Mouse (Mus musculus) neutrophil, adult 5-6 weeks (primary cell): Measurements from ENCODE around the gene Gtf2ird1. TPM values are rescaled to one million over a fixed set of nuclear protein-coding genes. Genes with fewer than 3 reads are reported as not detected.
"Not testable (repeated sequence)": the region's sequence is repeated elsewhere in the genome, so short reads cannot be mapped to it uniquely, and the experiment has no call there.

Experiments used
- ATAC-seq: fragments of 151-379, 151-347 bp; 2 replicates; pipeline ENCODE4 v1.8.0; 2017; ENCODE audit warnings: mild to moderate bottlenecking, moderate TSS enrichment; ENCODE audit not compliant: insufficient number of reproducible peaks, poor library complexity, low FRiP score, severe bottlenecking; ENCODE audit errors: extremely low read depth
- total RNA-seq: library from RNA; stranded (forward); fragments of 200-1000 nt; gene quantifications from 2 replicates; pipeline ENCODE4 v1.2.3, GENCODE M21; 2017

The Gtf2ird1 gene
- total RNA-seq, 1 experiment from 2014 or later = not detected

DNA sequence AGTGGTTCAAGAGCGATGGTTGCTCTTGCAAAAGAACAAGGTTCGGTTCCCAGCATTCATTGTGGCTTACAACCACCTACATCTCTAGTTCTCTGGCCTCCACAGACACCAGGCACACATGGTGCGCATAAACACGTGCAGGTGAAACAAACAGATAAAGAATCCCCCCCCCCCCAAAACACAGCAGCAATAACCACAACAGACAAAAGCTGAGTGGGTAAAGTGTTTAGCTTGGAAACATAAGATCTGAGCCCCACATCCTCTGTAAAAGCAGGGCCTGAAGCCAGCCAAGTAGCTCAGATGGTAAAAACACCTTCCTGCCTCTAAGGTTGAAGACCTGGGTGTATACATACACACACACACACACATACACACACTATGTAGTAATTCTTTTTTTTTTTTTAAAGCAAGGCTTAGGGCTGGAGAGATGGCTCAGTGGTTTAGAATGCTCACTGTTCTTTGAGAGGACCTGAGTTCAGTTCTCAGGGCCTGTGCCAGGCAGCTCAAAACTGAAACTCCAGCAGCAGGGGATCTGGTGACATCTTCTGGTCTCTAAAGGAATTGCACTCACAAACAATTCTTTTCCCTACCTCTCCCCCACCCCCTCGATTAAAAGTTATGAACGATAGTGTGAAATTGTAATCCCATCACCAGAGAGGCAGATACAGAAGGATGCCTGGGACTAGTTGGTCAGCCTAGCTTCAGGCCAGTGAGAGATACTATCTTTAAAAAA is 83.4 kb downstream of the Gtf2ird1 start:
- ATAC-seq = no peak

DNA sequence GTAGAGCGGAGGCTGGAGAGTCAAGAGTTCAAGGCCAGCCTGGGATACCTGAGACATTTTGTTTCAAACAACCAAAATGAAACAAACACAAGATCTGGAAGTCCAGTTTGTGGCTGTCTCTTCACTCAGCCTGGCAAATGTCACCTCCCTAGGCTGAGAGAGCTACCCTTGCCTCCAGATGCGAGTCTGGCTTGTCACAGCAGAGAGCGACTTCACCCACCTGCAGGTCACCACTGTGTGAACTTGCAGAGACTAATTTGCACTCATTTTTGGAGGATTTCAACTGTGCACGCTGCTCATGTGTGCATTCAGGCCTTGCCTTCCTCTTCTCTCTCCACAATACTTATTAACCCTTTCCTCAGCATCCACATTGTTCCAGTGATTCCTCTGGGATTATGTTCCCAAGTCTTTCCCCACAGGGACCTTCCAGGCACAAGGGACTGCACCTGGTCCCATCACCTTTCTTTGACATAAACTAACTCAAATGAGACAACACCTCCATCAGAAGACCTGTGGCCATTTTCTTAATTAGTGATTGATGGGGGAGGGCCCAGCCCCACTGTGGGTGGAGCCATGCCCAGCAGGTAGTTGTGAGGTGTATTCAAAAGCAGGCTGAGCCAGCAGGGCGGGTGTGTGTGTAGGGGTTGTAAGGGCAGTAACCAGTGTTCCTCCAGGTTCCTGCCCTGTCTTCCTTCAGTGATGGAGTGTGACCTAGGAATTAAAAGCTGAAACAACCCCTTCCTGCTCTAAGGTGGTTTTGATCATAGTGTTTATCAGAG is 84.8 kb downstream of the Gtf2ird1 start:
- no peak for ATAC-seq

DNA sequence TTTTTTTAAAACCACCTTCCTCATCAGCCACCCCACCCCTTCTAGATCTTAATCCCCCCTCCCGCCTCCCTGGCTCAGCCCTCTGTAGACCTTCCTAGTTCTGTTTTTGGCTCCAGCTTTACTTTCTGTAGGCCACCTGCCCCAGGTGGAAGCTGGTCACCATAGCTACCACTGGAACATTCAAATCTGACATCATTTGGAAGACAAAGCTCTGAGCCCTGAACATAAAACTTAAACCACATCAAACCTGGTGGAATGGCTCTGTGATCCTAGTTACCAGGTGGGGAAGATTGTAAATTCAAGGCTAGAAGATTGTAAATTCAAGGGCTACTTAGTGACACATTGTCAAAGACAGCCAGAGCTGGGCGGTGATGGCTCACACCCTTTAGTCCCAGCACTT is 85.7 kb downstream of the Gtf2ird1 start:
- ATAC-seq = no peak

DNA sequence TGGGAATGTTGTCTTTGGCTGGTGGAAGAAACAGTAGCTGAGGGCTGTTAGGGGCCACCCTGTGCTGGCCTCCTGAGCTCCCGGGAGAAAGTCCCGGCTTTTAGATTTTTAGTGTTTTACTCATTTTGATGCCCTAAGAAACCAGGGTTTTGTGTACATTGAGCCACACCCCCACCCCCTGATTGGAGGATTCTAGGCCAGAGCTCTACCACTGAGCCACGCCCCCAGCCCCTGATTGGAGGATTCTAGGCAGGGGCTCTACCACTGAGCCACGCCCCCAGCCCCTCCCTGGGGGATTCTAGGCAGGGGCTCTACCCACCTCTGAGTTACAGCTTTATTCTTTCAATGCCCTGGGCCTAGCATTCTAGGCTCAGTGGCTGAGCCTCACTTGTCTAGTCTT is 97.4 kb downstream of the Gtf2ird1 start:
- no peak for ATAC-seq

DNA sequence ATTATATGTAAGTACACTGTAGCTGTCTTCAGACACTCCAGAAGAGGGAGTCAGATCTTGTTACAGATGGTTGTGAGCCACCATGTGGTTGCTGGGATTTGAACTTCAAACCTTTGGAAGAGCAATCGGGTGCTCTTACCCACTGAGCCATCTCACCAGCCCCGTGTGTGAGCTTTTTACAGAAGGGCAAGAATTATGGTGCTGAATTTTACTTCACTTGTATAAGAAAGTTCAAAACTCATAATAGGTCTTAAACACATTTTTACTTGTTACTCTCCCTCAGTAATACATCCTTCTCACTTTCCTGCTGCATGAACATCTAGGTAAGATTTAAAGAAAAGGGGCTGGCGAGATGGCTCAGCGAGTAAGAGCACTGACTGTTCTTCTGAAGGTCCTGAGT is 101.1 kb downstream of the Gtf2ird1 start:
- ATAC-seq = not testable (repeated sequence)

DNA sequence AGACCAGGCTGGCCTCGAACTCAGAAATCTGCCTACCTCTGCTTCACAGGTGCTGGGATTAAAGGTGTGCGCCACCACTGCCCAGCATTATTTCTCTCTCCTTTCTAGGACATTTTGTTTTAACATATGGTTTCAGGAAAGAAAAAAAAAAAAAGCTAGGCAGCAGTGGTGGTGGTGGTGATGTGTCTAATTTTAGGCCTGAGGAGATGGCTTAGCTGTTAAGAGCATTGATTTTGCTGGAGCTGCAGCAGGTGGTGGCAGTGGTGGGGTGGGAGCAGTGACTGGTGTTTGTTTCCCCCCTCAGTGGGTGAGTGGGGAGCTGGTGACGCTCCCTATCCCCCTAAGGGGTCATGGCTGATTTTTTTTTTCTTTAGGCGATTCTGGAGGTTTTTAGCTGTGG is 103.4 kb downstream of the Gtf2ird1 start:
- no peak for ATAC-seq

DNA sequence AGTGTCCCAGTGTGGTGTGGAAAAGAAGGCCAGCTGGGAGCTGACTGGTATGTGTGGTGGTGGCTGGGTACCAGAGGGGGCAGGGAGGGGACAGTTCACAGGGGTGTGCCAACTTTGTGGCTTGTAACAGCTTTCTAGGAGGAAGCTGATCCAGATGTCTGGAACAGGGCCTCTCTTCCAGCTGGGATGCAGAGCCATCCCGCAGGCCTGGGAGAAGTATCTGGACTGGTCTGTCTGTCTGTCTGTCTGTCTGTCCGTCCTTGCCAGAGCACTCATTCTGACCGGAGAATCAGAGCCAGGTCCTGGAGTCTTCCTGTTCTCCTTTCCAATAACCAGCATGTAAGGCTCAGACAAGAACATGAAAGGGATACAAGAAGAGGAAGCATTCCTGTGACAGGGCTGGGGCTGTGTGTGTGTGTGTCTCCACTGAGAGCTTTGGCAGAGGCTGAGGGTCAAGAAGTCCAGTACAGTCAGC is 104.0 kb downstream of the Gtf2ird1 start:
- no peak for ATAC-seq

DNA sequence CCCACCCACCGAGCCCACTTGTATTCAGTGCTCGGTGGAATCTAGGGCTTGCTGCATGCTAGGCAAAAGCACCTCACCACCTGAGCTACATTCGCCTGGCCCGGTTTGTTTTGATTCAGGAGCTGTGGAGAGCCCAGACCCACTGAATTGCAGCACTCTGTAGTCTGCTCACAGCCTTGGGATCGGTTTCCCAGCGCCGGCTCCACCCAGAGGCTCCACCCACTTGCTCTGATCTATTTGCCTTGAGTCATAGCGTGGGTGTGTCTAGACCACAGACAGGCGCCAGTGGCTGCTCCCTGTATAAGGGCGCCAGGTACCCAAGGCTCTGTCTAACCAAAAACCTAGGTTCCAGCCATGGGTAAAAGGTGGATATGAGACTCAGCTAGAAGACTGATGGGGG is 105.9 kb downstream of the Gtf2ird1 start:
- peak; percentile 53; the same call in 1 of the 2 replicates for ATAC-seq

DNA sequence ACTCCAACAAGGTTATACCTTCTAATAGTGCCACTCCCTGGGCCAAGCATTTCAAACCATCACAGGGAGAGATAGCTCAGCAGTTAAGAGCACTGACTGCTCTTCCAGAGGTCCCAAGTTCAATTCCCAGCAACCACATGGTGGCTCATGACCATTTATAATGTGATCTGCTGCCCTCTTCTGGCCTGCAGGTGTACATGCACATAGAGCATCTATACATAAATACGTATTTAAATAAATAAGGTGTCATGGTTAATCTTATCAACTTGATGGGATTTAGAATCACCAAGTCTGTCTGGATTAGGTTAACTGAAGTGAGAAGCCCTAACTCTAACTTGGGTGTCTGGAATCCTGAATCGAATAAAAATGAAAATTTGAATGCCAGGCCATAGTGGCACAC is 109.5 kb downstream of the Gtf2ird1 start:
- no peak for ATAC-seq

DNA sequence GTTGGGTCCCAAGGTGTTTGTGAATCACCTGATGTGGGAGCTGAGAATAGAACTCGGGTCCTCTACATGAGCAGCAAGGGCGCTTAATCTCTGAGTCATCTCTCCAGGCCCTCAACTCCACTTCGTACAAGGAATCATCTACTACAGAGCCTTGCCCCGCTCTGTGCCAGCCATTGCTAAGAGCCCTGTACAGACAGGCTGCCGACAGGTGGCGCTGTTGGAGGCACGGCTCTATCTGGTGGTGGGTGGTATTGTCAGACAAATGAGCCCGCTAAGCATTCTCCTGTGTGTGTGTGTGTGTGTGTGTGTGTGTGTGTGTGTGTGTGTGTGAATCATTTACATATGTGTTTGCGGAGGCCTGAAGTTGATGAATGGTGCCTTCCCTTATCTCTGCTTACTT is 111.1 kb downstream of the Gtf2ird1 start:
- ATAC-seq = no peak

DNA sequence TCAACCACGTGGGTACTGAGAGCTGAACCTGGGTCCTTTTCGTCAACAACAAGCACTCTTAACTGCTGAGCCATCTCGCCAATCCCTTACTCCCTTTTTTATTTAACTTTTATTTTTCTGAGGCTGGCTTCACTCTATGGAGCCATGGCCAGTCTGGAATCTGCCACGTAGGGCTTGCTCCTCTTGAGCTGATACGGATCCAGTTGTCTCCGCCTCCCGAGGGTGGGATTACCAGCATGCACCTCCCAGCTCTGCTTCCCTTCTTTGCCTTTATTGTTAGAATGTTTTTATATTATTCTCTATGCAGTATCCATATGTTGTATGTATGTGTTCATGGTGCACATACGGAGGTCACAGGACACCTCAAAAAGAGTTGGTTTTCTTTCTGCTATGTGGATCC is 112.4 kb downstream of the Gtf2ird1 start:
- ATAC-seq = no peak

DNA sequence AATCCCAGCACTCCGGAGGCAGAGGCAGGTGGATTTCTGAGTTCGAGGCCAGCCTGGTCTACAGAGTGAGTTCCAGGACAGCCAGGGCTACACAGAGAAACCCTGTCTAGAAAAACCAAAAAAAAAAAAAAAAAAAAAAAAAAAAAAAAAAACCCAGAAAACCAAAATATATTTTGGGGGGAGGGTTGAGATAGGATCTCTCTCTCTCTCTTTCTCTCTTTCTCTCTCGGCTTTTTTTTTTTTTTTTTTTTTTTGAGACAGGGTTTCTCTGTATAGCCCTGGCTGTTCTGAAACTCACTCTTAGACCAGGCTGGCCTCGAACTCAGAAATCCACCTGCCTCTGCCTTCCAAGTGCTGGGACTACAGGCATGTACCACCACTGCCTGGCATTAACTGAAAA is 113.0 kb downstream of the Gtf2ird1 start:
- not testable (repeated sequence) for ATAC-seq

DNA sequence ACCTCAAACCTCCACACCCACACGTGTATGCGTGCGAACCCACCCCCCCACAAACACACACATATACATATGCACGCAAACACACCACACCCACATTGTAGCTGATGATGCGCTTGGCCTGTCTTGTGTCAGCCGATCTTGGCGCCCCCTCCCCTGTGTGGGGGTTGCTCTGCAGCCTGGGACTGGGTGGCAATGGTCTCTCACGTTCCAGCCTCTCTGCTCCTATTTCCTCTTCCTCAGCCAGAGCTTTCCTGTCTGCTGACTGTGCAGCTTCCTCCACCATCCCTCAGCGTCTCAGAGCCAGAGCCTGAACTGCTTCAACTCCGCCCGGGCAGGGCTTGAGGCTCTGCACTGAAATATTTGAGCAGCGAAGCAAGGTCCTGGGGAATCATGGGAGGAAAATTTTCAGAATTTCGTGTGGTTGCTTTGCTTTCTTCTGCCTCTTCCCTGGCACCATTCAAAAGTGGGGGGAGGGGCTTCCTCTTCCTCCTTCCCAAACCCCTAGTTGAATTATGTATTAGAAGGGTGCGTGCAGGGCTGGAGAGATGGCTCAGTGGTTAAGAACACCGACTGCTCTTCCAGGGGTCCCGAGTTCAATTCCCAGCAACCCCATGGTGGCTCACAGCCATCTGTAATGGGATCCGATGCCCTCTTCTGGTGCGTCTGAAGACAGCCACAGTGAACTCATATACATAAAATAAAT is 113.9 kb downstream of the Gtf2ird1 start:
- no peak for ATAC-seq

DNA sequence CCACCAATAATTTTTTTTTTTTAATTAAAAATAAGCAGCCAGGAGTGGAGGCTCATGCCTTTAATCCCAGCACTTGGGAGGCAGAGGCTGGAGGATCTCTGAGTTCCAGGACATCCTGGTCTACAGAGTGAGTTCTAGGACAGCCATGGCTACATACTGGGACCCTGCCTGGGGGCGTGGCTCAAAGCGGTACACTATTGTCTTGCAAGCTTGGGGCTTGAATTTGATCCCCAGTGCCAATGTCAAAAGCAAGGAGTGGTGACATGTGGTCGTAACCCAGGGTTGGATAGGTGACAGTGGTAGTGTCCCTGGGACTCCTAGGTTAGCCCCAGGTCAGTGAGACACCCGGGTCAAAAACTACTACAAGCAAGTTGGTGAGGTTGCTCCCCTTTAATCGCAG is 114.8 kb downstream of the Gtf2ird1 start:
- ATAC-seq = no peak

DNA sequence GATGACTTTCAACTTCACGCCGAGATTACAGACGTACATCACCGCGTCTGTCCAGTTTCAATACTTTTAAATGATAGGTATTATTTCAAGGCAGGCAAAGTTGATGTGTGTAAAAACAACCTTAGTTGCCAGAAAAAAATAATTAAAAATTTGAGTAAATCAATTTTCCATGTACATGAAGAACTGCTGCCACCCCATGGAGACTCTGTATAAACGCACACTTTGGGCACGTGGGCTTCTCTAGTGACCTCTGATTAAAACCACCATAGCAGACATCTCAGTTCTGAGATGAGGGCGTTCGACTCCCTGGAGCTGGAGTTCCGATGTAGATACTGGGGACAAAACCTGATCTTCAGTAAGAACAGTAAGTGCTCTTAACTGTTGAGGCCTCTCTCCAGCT is 115.2 kb downstream of the Gtf2ird1 start:
- ATAC-seq = peak; percentile 40; the same call in 1 of the 2 replicates

DNA sequence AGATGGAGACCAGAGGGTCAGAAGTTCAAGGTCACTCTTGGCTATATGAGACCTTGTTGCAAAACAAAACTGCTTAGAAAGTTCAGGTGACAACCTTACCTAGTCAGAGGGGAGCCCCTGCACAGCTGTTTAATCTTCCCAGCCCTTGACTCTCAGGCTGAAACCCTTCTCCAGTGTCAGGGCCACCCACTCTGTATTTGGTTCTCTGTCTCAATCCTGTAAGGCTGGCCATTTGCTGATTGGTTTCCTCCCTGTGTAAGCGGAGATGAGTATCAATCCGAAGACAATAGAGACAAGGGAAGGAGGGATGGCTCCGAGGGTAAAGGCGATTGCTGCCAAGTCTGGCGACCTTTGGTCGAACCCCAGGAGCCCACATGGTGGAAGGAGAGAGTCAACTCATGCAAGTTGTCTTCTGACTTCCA is 116.4 kb downstream of the Gtf2ird1 start:
- ATAC-seq = no peak

DNA sequence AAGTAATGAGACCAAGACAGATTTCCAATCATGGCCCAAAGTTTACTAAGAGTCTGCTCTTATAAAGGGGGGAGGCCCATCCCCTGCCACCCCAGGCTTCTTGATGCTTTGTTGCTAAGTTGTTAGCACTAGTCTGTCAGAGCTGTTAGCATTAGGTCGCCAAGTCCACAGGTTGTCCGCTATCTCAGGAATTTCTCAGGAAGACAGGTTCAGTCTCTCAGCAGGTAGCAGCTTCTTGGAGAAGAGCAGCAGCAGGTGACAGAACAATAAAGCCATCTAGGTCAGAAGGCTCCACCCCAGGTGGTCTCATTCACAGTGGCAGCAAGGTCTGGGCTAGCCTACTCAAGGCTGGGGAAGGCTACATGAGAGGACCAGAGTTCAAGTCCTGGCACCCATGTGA is 119.5 kb downstream of the Gtf2ird1 start:
- not testable (repeated sequence) for ATAC-seq

DNA sequence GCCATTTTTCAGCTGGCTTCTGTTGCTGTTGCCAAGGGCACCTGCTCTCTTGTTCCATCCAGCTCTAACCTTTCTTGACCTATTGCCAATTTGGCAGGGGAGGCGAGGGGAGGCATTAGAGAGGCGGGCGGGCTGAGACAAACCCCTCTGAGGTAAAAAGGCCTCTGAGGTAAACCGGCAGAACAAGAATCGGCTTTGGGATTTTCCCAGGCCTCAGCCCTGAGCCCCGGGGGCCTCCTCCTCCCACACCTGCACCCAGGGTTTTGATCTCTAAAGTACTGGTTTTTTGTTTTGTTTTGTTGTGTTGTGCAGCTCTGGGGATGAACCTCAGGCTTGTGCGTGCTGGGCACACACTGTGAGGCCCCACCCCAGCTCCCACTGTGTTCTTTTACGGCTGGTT is 123.8 kb downstream of the Gtf2ird1 start:
- no peak for ATAC-seq

DNA sequence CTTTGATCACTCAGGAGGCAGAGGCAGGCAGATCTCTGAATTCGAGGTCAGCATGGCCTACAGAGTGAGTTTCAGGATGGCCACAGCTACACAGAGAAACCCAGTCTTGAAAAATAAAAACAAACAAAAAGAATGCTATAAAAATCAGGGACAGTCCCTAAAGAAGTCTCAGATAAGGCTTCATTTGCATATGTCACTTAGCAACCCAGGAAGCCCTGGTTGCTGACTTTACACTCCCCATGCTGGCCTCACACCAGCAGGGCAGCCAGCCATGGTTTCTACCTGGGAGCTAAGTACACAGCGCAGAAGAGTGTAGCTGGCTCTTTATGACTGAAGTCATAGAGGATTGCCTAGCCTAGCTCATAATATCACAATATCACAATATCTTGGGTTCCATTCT is 126.4 kb downstream of the Gtf2ird1 start:
- ATAC-seq = peak; percentile 72; the same call in 1 of the 2 replicates

DNA sequence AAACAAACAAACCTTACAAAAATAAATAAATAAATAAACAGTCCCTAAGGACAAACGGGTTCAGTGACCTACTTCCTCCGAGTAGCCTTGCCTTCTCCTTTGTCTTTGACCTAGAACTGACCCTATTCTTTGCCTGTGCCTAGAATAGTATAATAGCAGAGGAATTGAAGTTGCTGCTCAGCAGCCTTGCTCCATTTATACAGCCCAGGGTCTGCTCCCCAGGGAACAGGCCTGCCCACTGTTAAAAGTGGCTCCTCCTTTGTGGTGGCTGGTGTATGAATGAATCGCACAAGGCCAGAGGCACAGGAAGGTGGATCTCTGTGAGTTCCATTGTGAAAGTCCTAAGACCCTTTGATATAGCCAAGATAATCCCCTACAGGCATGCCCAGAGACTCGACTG is 127.2 kb downstream of the Gtf2ird1 start:
- no peak for ATAC-seq
